In genomic region chr10:116755881-116756581, GRCm38 (mm10) we compare ENCODE assay signal across 10 mouse cellular contexts.
DNase-seq lines count a peak whose midpoint lies in the region.
"Had no signal": no experiment of that assay in that cellular context is flagged by ENCODE, and none has a peak within 500 bp of the region (broad histone marks: within the 10 kb centered on the region; RNA-seq: fewer than 3 reads in every experiment).

No protein-coding gene starts in this region.

- peak; percentile 57 for DNase-seq in lung, postnatal 10 days
- DNase-seq in lung, postnatal 25 days (ENCODE audit: low spot score): no peak
- peak; percentile 82 to 89 for DNase-seq in cerebellum, postnatal 25 days
- peak; percentile 60 for DNase-seq in layer of hippocampus, adult 11-12 months (ENCODE audit: low spot score)
- peak; percentile 14 for DNase-seq in lung, postnatal 36 days
- no peak for DNase-seq in thymus, postnatal 36 days
- DNase-seq in adipocyte (ENCODE audit: low spot score): no peak
- DNase-seq: adrenal gland, adult 8-10 months; kidney, adult 11 months; thymus, postnatal 25 days had no signal

Comparison
In these comparisons a context has a peak if more than half of its experiments do, and no peak if none do; other contexts are left out.
1. DNase-seq: peak in lung, postnatal 10 days (single experiment), cerebellum, postnatal 25 days (2 of 2), layer of hippocampus, adult 11-12 months (single experiment) and lung, postnatal 36 days (single experiment); none in lung, postnatal 25 days (single experiment), thymus, postnatal 36 days (0 of 2) and adipocyte (single experiment).